Mouse (Mus musculus) urinary bladder, postnatal 14 days (tissue): ENCODE measurements at regions not wholly inside any gene's neighbourhood (a gene's known extent, or its start where the extent isn't known, plus 50 kb on each side); places are given as distances from the start of the nearest gene placed in this dataset.

Experiments used
- DNase-seq: peaks from one replicate; pipeline ENCODE4 v3.0.0; 2021; ENCODE audit warnings: low spot score

- DNase-seq: no peak
Observed at GRCm38 (mm10) chr12:95937705-95938104, 245.7 kb downstream of the Flrt2 start.

- DNase-seq: no peak
Observed at GRCm38 (mm10) chr12:95940465-95941012, 248.5 kb downstream of the Flrt2 start.

GRCm38 (mm10) chr12:95959786-95960504, 267.9 kb downstream of the Flrt2 start:
- DNase-seq: no peak

- DNase-seq: no peak
Observed at GRCm38 (mm10) chr12:95960505-95960871, 268.5 kb downstream of the Flrt2 start.

GRCm38 (mm10) chr12:95962817-95963216, 270.8 kb downstream of the Flrt2 start:
- no peak for DNase-seq

GRCm38 (mm10) chr12:95988669-95989288, 296.8 kb downstream of the Flrt2 start:
- no peak for DNase-seq

- no peak for DNase-seq
Observed at GRCm38 (mm10) chr12:95994963-95995362, 302.9 kb downstream of the Flrt2 start.

- DNase-seq: no peak
Observed at GRCm38 (mm10) chr12:96030180-96030579, 338.2 kb downstream of the Flrt2 start.

- no peak for DNase-seq
Observed at GRCm38 (mm10) chr12:96075365-96075764, 383.3 kb downstream of the Flrt2 start.

- DNase-seq: no peak
Observed at GRCm38 (mm10) chr12:96090995-96091394, 399.0 kb downstream of the Flrt2 start.

- no peak for DNase-seq
Observed at GRCm38 (mm10) chr12:96106254-96106653, 414.2 kb downstream of the Flrt2 start.

GRCm38 (mm10) chr12:96114727-96115379, 422.8 kb downstream of the Flrt2 start:
- DNase-seq: no peak

- no peak for DNase-seq
Observed at GRCm38 (mm10) chr12:96117553-96117952, 425.5 kb downstream of the Flrt2 start.

- no peak for DNase-seq
Observed at GRCm38 (mm10) chr12:96124156-96124931, 432.3 kb downstream of the Flrt2 start.

- DNase-seq: no peak
Observed at GRCm38 (mm10) chr12:96129870-96130454, 437.9 kb downstream of the Flrt2 start.

- no peak for DNase-seq
Observed at GRCm38 (mm10) chr12:96130796-96131512, 438.9 kb downstream of the Flrt2 start.

- DNase-seq: no peak
Observed at GRCm38 (mm10) chr12:96134136-96134535, 442.1 kb downstream of the Flrt2 start.

GRCm38 (mm10) chr12:96141748-96142147, 449.7 kb downstream of the Flrt2 start:
- DNase-seq: no peak

- DNase-seq: no peak
Observed at GRCm38 (mm10) chr12:96154095-96154494, 462.1 kb downstream of the Flrt2 start.

- DNase-seq: no peak
Observed at GRCm38 (mm10) chr12:96167551-96167950, 475.5 kb downstream of the Flrt2 start.

- no peak for DNase-seq
Observed at GRCm38 (mm10) chr12:96198928-96199327, 506.9 kb downstream of the Flrt2 start.
